Mouse (Mus musculus): ENCODE measurements around the gene 2310061N02Rik.

DNA sequence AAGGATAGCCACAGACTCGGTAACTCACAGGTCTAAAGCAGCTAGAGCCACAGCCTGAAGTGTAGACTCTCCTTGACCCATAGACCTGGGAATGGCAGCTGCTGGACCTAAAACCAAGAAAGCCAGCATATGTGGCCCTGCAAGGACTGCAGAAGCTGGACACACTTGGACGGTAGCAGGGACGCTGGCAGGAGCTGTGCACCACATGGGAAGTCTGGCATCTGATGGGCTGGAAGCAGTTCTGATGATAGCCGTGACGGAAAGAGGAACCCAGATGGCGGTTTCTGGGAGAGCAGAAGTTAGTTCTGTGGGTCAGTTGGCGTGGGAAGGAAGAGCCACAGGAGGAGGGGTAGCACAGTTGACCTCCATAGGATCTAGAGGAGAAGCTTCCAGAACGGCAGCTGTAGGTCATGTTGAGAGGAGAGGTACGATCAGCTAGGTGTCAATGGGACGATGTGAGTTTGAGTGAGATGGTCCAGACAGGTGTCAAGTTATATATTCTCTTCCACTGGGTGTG is at the start of gene 2310061N02Rik:
- TF ChIP-seq CTCF (IDR thresholded peaks at IDR 0.05; ENCODE audit: low read depth, low read length) = no peak
- TF ChIP-seq EP300 (IDR thresholded peaks at IDR 0.05; ENCODE audit: insufficient read depth, low read depth, low read length) = no peak
- no peak for TF ChIP-seq POLR2A (IDR thresholded peaks at IDR 0.05; ENCODE audit: insufficient read depth, low read length)
